Mouse (Mus musculus) liver, embryonic 16.5 days (tissue): ENCODE results near the gene Apoc2. TPM values are rescaled to one million over a fixed set of nuclear protein-coding genes. Genes with fewer than 3 reads are reported as not detected.
A peak's percentile ranks its signal among the peaks of the same experiment; 100 is the strongest.

Experiments used
- ATAC-seq: fragments of 200-750 bp; cut with Nextera tagmentation; 2 replicates; pipeline ENCODE4 v1.8.0; 2017; ENCODE audit warnings: low read depth, mild to moderate bottlenecking, moderate number of reproducible peaks, moderate library complexity
- H3K27ac ChIP-seq: fragments of 300-500 bp; sonication (generic); 2 replicates; pipeline ENCODE4 v1.5.1; 2014; ENCODE audit warnings: mild to moderate bottlenecking, low read length
- H3K27me3 ChIP-seq: fragments of 300-500 bp; sonication (generic); 2 replicates; pipeline ENCODE4 v1.6.1; 2014; ENCODE audit warnings: low read depth, low read length, mixed read lengths; ENCODE audit not compliant: control insufficient read depth, insufficient read depth
- H3K36me3 ChIP-seq: fragments of 300-500 bp; sonication (generic); 2 replicates; pipeline ENCODE4 v1.6.1; 2014; ENCODE audit warnings: mild to moderate bottlenecking; ENCODE audit not compliant: control insufficient read depth, insufficient read depth
- H3K4me1 ChIP-seq: fragments of 300-500 bp; sonication (generic); 2 replicates; pipeline ENCODE4 v1.6.1; 2014; ENCODE audit warnings: low read depth, low read length, mixed read lengths; ENCODE audit not compliant: control insufficient read depth
- H3K4me2 ChIP-seq: fragments of 300-500 bp; sonication (generic); 2 replicates; pipeline ENCODE4 v1.6.1; 2014; ENCODE audit warnings: low read depth, low read length, mixed read lengths
- H3K4me3 ChIP-seq: fragments of 300-500 bp; sonication (generic); 2 replicates; pipeline ENCODE4 v1.5.1; 2014; ENCODE audit warnings: low read depth, mild to moderate bottlenecking, low read length
- H3K9ac ChIP-seq: fragments of 300-500 bp; sonication (generic); 2 replicates; pipeline ENCODE4 v1.6.1; 2014; ENCODE audit warnings: low read depth, low read length
- H3K9me3 ChIP-seq: fragments of 300-500 bp; sonication (generic); replicated peaks from 2 replicates; pipeline ENCODE4 v1.6.1; 2016; ENCODE audit warnings: low read length; ENCODE audit not compliant: control insufficient read depth
- WGBS: fragments of 180-500 bp; shearing (Covaris S2); extraction: QIAGEN DNeasy Blood & Tissue Kit; methylation state at CpG from one replicate; pipeline ENCODE4 v1.1.7; 2014; ENCODE audit not compliant: insufficient replicate concordance; 5-methylcytosine and 5-hydroxymethylcytosine counted together
- polyA plus RNA-seq: library from polyadenylated mRNA; unstranded; fragments of >200 nt; fragmentation: Nextera tagmentation; extraction: Ambion mirVana; gene quantifications from 2 replicates; pipeline ENCODE4 v1.2.1, GENCODE M21; 2015

Gene Apoc2
- polyA plus RNA-seq, 1 experiment from 2014 or later, result 1,344 TPM

- Histone ChIP-seq H3K36me3 (peaks cover 5% of the 10 kb centered on the region; the same call in 1 of the 2 replicates), H3K9me3 (no peaks in the 10 kb centered on the region), H3K4me3 (no peak overlapping the region), H3K27ac (peak overlapping the region; percentile 79), H3K4me1 (peaks cover 35% of the 10 kb centered on the region), H3K4me2 (no peak overlapping the region), H3K9ac (0 out of 2 replicates have a peak overlapping the region, but pooled peaks have one; percentile 39), H3K27me3 (no peaks in the 10 kb centered on the region)
- 16% methylated on average over 22 of the region's 22 CpGs for WGBS
- ATAC-seq, result peak; percentile 82
These were observed 23.5 kb upstream of the Apoc2 start for GRCm38 (mm10) chr7:19701069-19701761.

- peaks cover 43% of the 10 kb centered on the region for H3K4me1 ChIP-seq
- no peak; the same call in 1 of the 2 replicates for ATAC-seq
- H3K27ac ChIP-seq, result peak overlapping the region; percentile 79
- no peaks in the 10 kb centered on the region for H3K27me3 ChIP-seq
- H3K36me3 ChIP-seq, result peaks cover 8% of the 10 kb centered on the region; the same call in 1 of the 2 replicates
- H3K9ac ChIP-seq, result 0 out of 2 replicates have a peak overlapping the region, but pooled peaks have one; percentile 5
- no peaks in the 10 kb centered on the region for H3K9me3 ChIP-seq
- H3K4me2 ChIP-seq, result no peak overlapping the region
- H3K4me3 ChIP-seq, result no peak overlapping the region
- WGBS, result 41% methylated on average over 12 of the region's 12 CpGs
These were observed 22.7 kb upstream of the Apoc2 start for GRCm38 (mm10) chr7:19700299-19701068.

- Histone ChIP-seq H3K36me3 (peaks cover 8% of the 10 kb centered on the region; the same call in 1 of the 2 replicates), H3K27ac (peak overlapping the region; percentile 79), H3K9me3 (no peaks in the 10 kb centered on the region), H3K4me2 (no peak overlapping the region), H3K27me3 (no peaks in the 10 kb centered on the region), H3K4me1 (peaks cover 49% of the 10 kb centered on the region), H3K9ac (no peak overlapping the region), H3K4me3 (no peak overlapping the region)
- WGBS, result 39% methylated on average over 4 of the region's 4 CpGs
- ATAC-seq, result no peak
These were observed 22.0 kb upstream of the Apoc2 start for GRCm38 (mm10) chr7:19699827-19700148.

GRCm38 (mm10) chr7:19698907-19699826, 21.4 kb upstream of the Apoc2 start, which contains the start of gene Apoe:
TSS of gene Apoe (minus strand) at chr7:19699188.
- H3K4me2 ChIP-seq, result peak within 1 kb of the TSS; percentile 44
- peak within 1 kb of the TSS; percentile 59 for H3K4me3 ChIP-seq
- peaks cover 8% of the 10 kb centered on the region; the same call in 1 of the 2 replicates for H3K36me3 ChIP-seq
- no peaks in the 10 kb centered on the region for H3K9me3 ChIP-seq
- peak; percentile 76 for ATAC-seq
- peak within 1 kb of the TSS; percentile 79 for H3K27ac ChIP-seq
- no peaks in the 10 kb centered on the region for H3K27me3 ChIP-seq
- 1% methylated on average over 20 of the region's 20 CpGs for WGBS
- peaks cover 56% of the 10 kb centered on the region for H3K4me1 ChIP-seq
- peak within 1 kb of the TSS; percentile 53 for H3K9ac ChIP-seq

- Histone ChIP-seq H3K9me3 (no peaks in the 10 kb centered on the region), H3K9ac (peak overlapping the region; percentile 53), H3K4me1 (peaks cover 57% of the 10 kb centered on the region), H3K27ac (peak overlapping the region; percentile 71), H3K36me3 (peaks cover 8% of the 10 kb centered on the region; the same call in 1 of the 2 replicates), H3K4me3 (peak overlapping the region; percentile 59), H3K4me2 (peak overlapping the region; percentile 44), H3K27me3 (no peaks in the 10 kb centered on the region)
- no peak for ATAC-seq
- WGBS, result 2% methylated on average over 28 of the region's 28 CpGs
These were observed 20.5 kb upstream of the Apoc2 start for GRCm38 (mm10) chr7:19697949-19698906.

GRCm38 (mm10) chr7:19696336-19696873, 18.7 kb upstream of the Apoc2 start:
- peaks cover 53% of the 10 kb centered on the region for H3K4me1 ChIP-seq
- no peak overlapping the region for H3K27ac ChIP-seq
- 85% methylated on average over 34 of the region's 34 CpGs for WGBS
- ATAC-seq, result no peak
- peak overlapping the region; percentile 44 for H3K4me2 ChIP-seq
- no peak overlapping the region for H3K9ac ChIP-seq
- H3K4me3 ChIP-seq, result peak overlapping the region; percentile 59
- no peaks in the 10 kb centered on the region for H3K9me3 ChIP-seq
- H3K36me3 ChIP-seq, result peaks cover 8% of the 10 kb centered on the region; the same call in 1 of the 2 replicates
- H3K27me3 ChIP-seq, result no peaks in the 10 kb centered on the region

- no peak for ATAC-seq
- no peak overlapping the region for H3K9ac ChIP-seq
- peaks cover 8% of the 10 kb centered on the region; the same call in 1 of the 2 replicates for H3K36me3 ChIP-seq
- H3K4me2 ChIP-seq, result peak overlapping the region; percentile 44; the same call in 1 of the 2 replicates
- 41% methylated on average over 6 of the region's 6 CpGs for WGBS
- peak overlapping the region; percentile 75; the same call in 1 of the 2 replicates for H3K27ac ChIP-seq
- H3K27me3 ChIP-seq, result no peaks in the 10 kb centered on the region
- peaks cover 50% of the 10 kb centered on the region for H3K4me1 ChIP-seq
- H3K4me3 ChIP-seq, result no peak overlapping the region; the same call in 1 of the 2 replicates
- no peaks in the 10 kb centered on the region for H3K9me3 ChIP-seq
These were observed 18.1 kb upstream of the Apoc2 start for GRCm38 (mm10) chr7:19695881-19696280.
